Mouse (Mus musculus) limb, embryonic 13.5 days (tissue): Measurements from ENCODE around the gene Ttf2. TPM values are rescaled to one million over a fixed set of nuclear protein-coding genes. Genes with fewer than 3 reads are reported as not detected.
A peak's percentile ranks its signal among the peaks of the same experiment; 100 is the strongest.

Experiments used
- ATAC-seq: fragments of 200-750 bp; cut with Nextera tagmentation; 2 replicates; pipeline ENCODE4 v1.8.0; 2017; ENCODE audit warnings: low read depth, moderate number of reproducible peaks, moderate TSS enrichment; ENCODE audit not compliant: low FRiP score
- H3K27ac ChIP-seq: fragments of 300-500 bp; sonication (generic); 2 replicates; pipeline ENCODE4 v1.5.1; 2015; ENCODE audit warnings: inconsistent platforms, mild to moderate bottlenecking, moderate library complexity
- H3K27me3 ChIP-seq: fragments of 300-500 bp; sonication (generic); 2 replicates; pipeline ENCODE4 v1.6.1; 2015; ENCODE audit warnings: mild to moderate bottlenecking, inconsistent platforms
- H3K36me3 ChIP-seq: fragments of 300-500 bp; sonication (generic); 2 replicates; pipeline ENCODE4 v1.6.1; 2015; ENCODE audit warnings: inconsistent platforms, mild to moderate bottlenecking, moderate library complexity
- H3K4me1 ChIP-seq: fragments of 300-500 bp; sonication (generic); 2 replicates; pipeline ENCODE4 v1.6.1; 2015; ENCODE audit warnings: inconsistent platforms
- H3K4me2 ChIP-seq: fragments of 300-500 bp; sonication (generic); replicated peaks from 2 replicates; pipeline ENCODE4 v1.6.1; 2015; ENCODE audit warnings: inconsistent platforms, mild to moderate bottlenecking, moderate library complexity
- H3K4me3 ChIP-seq: fragments of 300-500 bp; sonication (generic); 2 replicates; pipeline ENCODE4 v1.5.1; 2015; ENCODE audit warnings: moderate library complexity, mild to moderate bottlenecking, inconsistent platforms
- H3K9ac ChIP-seq: fragments of 300-500 bp; sonication (generic); 2 replicates; pipeline ENCODE4 v1.6.1; 2015; ENCODE audit warnings: mild to moderate bottlenecking, inconsistent platforms
- H3K9me3 ChIP-seq: fragments of 300-500 bp; sonication (generic); 2 replicates; pipeline ENCODE4 v1.6.1; 2016; ENCODE audit warnings: inconsistent platforms
- WGBS: fragments of 180-500 bp; shearing (Covaris S2); methylation state at CpG from one replicate; pipeline ENCODE4 v1.1.7; 2015; 5-methylcytosine and 5-hydroxymethylcytosine counted together
- polyA plus RNA-seq: library from polyadenylated mRNA; unstranded; fragments of >200 nt; fragmentation: Nextera tagmentation; extraction: Ambion mirVana; gene quantifications from 2 replicates; pipeline ENCODE4 v1.2.1, GENCODE M21; 2015

Gene Ttf2
- polyA plus RNA-seq, 1 experiment from 2014 or later, result 17.5 TPM

DNA sequence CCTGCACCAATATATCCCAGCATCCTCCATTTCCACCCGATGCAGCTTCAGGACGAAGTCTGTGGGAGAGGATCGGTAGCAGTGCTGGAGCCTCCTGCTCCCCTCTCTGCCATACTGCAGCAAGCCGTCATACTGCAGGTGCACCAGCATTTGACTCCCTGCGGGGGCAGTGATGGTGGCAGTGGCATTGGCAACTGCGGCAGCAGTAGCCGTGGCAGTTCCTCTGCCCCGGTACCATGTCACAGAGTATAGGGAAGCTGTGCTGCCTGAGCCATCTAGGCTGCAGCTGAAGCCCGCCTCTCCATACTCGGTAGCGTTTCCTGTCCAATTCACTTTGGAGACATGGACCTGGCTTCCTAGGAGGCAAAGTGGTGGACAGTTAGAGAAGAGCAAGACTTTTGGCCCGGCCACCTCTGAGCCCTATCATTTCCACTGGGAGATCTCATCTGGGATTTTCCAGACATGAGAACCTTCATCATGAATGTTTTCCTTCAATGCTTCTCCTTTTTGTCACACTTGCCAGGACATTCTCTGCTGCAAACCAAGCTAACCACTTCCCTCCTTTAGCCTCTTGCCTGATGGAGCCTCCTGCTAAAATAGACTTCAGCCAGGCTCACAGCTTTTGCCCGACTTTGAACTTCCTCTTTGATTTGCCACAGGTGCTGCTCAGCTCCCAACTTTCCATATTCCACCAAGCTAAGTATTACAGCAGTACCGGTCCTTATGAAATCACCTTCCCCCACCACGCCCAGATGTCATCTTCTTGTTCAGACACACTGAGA, 34.3 kb upstream of the Ttf2 start:
- Histone ChIP-seq H3K36me3 (no peaks in the 10 kb centered on the region), H3K9ac (no peak overlapping the region), H3K4me3 (no peak overlapping the region), H3K4me2 (no peak overlapping the region), H3K4me1 (peaks cover 20% of the 10 kb centered on the region), H3K27ac (no peak overlapping the region), H3K9me3 (0 out of 2 replicates have a peak, but pooled peaks cover 3% of the 10 kb centered on the region), H3K27me3 (no peaks in the 10 kb centered on the region)
- 84% methylated on average over 15 of the region's 15 CpGs for WGBS
- ATAC-seq, result no peak

DNA sequence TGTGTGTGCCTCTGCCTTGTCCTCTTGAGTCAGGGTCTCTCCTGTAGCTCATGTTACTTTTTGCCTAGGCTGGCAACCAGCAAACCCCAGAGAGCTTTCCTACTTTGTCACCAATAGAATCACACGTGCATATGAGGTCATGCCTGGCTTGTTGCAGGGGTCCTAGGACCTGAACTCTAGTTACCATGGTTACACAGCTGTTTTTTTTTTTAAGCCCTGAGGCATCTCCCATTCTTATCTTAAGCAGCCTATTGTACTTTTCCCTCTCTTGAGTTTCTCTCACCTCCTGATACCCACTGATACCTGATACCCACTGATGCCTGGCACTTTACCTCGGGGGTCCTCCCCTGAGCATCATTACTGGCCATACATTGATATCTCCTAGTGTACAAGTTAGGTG, 30.3 kb upstream of the Ttf2 start:
- Histone ChIP-seq H3K36me3 (no peaks in the 10 kb centered on the region), H3K4me2 (no peak overlapping the region), H3K4me1 (peaks cover 5% of the 10 kb centered on the region), H3K9ac (no peak overlapping the region), H3K9me3 (no peaks in the 10 kb centered on the region), H3K27ac (no peak overlapping the region), H3K4me3 (no peak overlapping the region), H3K27me3 (no peaks in the 10 kb centered on the region)
- WGBS, result 41% methylated on average over 2 of the region's 2 CpGs
- ATAC-seq, result no peak

DNA sequence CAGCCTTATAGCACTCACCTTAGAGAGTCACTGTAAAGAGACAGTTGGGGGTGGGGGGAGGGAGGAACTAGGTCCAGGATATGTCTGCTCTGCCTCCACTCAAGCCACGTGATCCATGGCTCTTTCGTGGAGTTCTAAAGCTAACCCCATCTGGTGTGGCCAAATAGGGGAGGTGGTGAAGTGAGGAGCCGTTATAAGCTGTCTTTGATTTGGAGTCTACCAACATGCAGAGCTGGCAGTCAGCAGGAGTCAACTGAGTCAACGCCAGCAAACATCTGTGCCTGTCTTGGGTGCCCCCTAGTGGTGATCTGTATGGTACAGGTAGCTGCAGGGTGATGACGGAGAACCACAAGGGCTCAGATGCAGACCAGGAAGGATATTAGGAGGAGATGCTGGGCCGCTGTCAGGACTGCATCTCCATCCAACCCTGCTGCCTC, 29.5 kb upstream of the Ttf2 start:
- ATAC-seq, result peak; percentile 51; the same call in 1 of the 2 replicates
- H3K9me3 ChIP-seq, result no peaks in the 10 kb centered on the region

DNA sequence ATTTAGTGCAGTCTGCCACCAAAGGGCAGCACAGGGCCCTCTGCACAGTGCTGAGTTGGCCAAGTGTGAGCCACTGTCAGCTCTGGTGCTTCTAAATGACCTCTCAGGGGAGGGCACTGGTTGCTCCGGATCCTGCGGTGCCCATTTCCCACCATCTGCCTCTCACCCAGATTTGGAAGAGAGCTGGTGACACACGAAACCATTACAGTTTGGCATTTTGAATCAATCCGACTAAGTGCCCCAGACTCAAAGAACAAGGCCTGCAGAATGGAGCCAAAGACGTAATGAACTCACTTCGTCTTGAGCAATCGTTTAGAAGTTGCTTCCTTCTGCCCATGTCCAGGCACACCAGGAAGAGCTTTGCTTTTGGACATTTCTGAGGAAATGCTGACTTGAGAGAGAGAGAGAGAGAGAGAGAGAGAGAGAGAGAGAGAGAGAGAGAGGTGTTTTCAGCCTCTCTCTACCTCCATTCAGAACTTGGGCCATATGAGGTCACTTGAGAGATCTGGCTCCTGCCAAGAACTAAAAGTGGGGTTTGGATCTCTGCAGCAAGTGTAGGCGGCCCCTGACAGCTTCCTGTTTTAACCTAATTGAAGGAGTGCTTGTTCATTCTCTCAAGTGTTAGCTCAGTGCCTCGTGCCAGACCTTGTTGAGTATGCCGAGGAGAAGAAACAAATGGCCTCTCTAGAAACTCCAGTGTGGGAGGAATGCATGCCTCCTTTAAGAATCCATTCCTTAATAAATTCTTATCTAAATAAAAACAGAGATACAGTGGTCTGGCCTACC, 28.5 kb upstream of the Ttf2 start:
- H3K9ac ChIP-seq, result no peak overlapping the region
- no peak for ATAC-seq
- no peaks in the 10 kb centered on the region for H3K27me3 ChIP-seq
- H3K4me3 ChIP-seq, result no peak overlapping the region
- H3K9me3 ChIP-seq, result no peaks in the 10 kb centered on the region
- H3K36me3 ChIP-seq, result no peaks in the 10 kb centered on the region
- peaks cover 5% of the 10 kb centered on the region for H3K4me1 ChIP-seq
- no peak overlapping the region for H3K4me2 ChIP-seq
- H3K27ac ChIP-seq, result no peak overlapping the region
- WGBS, result 69% methylated on average over 10 of the region's 10 CpGs

More for the DNA sequence above, 29.5 kb upstream of the Ttf2 start:
- Histone ChIP-seq H3K4me1 (peaks cover 5% of the 10 kb centered on the region), H3K36me3 (no peaks in the 10 kb centered on the region), H3K27me3 (no peaks in the 10 kb centered on the region), H3K9ac (no peak overlapping the region), H3K4me2 (no peak overlapping the region), H3K4me3 (no peak overlapping the region), H3K27ac (no peak overlapping the region)
- 12% methylated on average over 6 of the region's 6 CpGs for WGBS

DNA sequence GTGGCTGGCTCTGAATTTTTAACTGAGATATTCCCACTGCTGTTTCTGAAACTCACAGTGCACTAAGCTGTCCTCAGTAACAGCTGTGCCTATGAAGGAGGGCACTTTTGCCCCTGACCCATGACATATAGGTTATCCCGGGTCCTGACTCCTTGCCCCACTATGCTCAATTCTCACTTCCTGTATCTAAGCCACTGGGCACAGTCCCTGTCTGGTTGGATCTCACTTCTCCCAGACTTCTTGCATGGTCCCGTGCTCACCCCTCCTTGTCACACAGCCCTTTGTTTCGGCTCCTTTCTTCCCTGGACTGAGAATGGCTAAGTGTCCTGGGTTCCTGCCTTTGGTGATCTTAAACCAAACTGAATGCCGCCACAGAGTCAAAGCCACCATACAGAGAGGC, 24.8 kb upstream of the Ttf2 start:
- no peak for ATAC-seq
- Histone ChIP-seq H3K9me3 (no peaks in the 10 kb centered on the region), H3K27me3 (no peaks in the 10 kb centered on the region), H3K27ac (no peak overlapping the region), H3K9ac (no peak overlapping the region), H3K4me3 (no peak overlapping the region), H3K36me3 (no peaks in the 10 kb centered on the region), H3K4me2 (no peak overlapping the region), H3K4me1 (peaks cover 5% of the 10 kb centered on the region)
- WGBS, result 77% methylated on average over 4 of the region's 4 CpGs

DNA sequence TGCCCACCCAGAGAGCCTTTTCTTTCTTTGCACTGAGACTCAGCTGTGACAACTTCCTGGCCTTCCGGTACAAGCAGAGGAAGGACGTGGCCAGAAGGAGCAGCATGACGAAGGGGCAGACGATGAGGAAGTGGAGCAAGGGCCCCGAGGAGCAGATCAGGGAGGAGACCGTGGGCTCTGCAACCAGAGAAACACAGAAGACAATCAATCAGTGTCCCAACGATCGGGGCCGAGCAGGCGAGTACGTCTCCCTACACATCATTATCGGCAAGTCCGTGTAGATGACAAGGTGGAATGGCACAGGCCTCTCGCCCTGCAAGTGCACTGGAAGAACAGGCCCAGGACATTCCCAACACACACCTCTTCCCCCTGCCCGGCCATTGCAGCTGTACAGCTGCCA, 24.3 kb upstream of the Ttf2 start:
- Histone ChIP-seq H3K4me2 (no peak overlapping the region), H3K27me3 (no peaks in the 10 kb centered on the region), H3K27ac (no peak overlapping the region), H3K9me3 (no peaks in the 10 kb centered on the region), H3K4me3 (no peak overlapping the region), H3K36me3 (no peaks in the 10 kb centered on the region), H3K9ac (no peak overlapping the region), H3K4me1 (peaks cover under 1% of the 10 kb centered on the region; the same call in 1 of the 2 replicates)
- ATAC-seq, result no peak
- WGBS, result 68% methylated on average over 15 of the region's 15 CpGs

DNA sequence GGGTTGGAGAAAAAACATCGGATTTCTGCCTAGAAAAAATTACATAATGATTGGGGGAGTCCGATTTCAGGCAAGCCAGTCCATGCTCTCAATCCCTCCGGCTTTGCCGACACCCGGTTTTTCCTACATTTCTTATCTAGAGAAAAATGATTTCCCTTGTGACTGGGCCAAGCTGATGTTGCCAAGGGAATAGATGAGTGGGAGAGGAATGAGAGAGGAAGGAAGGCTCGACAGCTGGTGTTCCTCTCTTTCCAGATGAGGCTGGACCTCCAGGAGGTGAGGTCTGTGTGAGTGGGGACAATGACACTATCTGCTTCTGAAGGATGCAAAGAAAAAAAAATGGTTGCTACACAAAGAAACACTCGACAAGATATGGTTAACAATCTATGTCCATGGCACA, 23.7 kb upstream of the Ttf2 start:
- Histone ChIP-seq H3K36me3 (no peaks in the 10 kb centered on the region), H3K4me3 (no peak overlapping the region), H3K9me3 (no peaks in the 10 kb centered on the region), H3K4me1 (no peaks in the 10 kb centered on the region; the same call in 1 of the 2 replicates), H3K4me2 (no peak overlapping the region), H3K27me3 (no peaks in the 10 kb centered on the region), H3K9ac (no peak overlapping the region), H3K27ac (no peak overlapping the region)
- WGBS, result 82% methylated on average over 7 of the region's 7 CpGs
- no peak for ATAC-seq

DNA sequence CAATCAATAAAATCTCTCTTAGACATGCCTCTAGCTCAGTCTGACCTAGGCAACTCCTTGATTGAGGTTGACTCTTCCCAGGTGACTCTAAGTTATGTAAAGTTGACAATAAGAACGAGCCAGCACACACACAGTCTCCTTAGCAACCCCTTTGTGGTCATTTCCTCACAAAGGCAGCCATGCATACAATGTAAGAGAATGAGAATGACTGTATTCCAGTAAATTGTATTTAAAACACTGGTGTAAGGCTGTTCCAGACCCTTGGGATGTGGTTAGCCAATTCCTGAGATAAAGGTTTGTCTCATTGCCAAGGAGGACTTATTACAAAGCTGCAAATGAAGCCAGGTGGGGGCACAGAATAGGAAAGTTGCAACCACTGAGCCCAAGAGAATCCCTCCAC, 20.8 kb upstream of the Ttf2 start:
- Histone ChIP-seq H3K36me3 (no peaks in the 10 kb centered on the region), H3K27me3 (no peaks in the 10 kb centered on the region), H3K9me3 (no peaks in the 10 kb centered on the region), H3K27ac (no peak overlapping the region), H3K4me2 (no peak overlapping the region), H3K4me3 (no peak overlapping the region), H3K4me1 (no peaks in the 10 kb centered on the region), H3K9ac (no peak overlapping the region)
- WGBS, result 66% methylated on average over 1 of the region's 1 CpGs
- ATAC-seq, result no peak

DNA sequence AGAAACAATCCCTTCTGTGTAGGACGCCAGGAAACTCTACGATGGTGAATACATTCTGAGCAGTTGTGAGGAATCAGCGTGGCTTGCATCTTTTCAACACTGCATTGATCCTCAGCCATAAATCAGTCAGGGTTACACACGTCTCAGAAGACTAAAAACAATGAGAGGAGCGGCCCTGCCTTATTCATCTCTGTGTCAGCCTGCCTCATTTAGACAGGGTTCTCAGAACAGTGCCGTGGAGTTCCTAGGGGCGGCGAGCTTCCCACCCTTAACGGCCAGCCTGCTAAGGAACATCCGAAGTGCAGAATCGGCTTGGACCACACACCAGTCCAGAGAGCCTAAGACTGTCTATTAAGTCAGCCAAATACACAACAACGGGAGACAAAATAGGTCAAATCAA, 20.0 kb upstream of the Ttf2 start:
- Histone ChIP-seq H3K4me1 (no peaks in the 10 kb centered on the region), H3K27ac (no peak overlapping the region), H3K36me3 (no peaks in the 10 kb centered on the region), H3K9me3 (no peaks in the 10 kb centered on the region), H3K27me3 (no peaks in the 10 kb centered on the region), H3K4me2 (no peak overlapping the region), H3K9ac (no peak overlapping the region), H3K4me3 (no peak overlapping the region)
- 55% methylated on average over 12 of the region's 12 CpGs for WGBS
- ATAC-seq, result no peak

DNA sequence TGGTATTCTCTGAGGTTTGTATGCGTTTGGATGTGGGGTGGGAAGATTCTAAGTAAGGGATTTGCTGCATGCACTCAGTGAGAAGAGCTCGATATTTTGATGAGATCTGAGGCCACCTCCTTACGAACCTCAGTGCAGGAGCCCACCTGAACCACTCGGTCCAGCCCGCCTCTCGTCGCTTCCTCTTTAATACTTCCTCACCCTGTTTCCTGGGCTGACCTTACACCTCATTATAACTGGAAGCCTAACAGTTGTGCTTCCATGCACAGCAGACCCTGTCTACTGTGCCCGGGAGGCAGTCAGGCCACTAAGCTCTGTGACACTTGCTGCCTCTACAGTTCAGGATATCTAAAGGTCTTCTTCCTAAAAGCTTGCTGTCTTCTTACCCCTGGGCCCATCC, 9.8 kb upstream of the Ttf2 start:
- WGBS, result 54% methylated on average over 8 of the region's 8 CpGs
- 0 out of 2 replicates have a peak, but pooled peaks cover 2% of the 10 kb centered on the region for H3K27me3 ChIP-seq
- H3K27ac ChIP-seq, result no peak overlapping the region
- H3K4me3 ChIP-seq, result no peak overlapping the region
- no peaks in the 10 kb centered on the region for H3K36me3 ChIP-seq
- no peak for ATAC-seq
- H3K9ac ChIP-seq, result no peak overlapping the region
- H3K4me2 ChIP-seq, result no peak overlapping the region
- no peaks in the 10 kb centered on the region for H3K4me1 ChIP-seq
- no peaks in the 10 kb centered on the region for H3K9me3 ChIP-seq

DNA sequence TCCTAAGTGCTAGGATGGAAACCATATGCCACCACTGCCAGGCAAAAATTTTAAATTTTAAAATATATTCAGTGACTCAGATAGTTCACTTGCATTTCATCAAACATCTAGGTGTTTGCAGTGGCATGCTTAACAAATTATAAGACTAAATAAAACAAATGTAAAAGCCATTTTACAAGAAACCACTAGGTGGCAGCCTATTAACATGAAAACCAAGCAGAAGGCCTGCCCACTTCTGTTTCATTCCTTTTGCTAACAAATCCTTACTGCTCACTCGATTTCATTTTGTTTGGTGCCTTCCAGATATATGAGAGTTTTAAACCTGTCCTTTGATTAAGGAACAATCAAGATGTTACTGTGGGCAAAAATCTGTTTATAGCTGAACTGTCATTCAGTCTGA, 4.4 kb upstream of the Ttf2 start:
- Histone ChIP-seq H3K36me3 (no peaks in the 10 kb centered on the region), H3K9ac (no peak overlapping the region), H3K4me1 (peaks cover 6% of the 10 kb centered on the region), H3K27me3 (no peaks in the 10 kb centered on the region), H3K4me2 (no peak overlapping the region), H3K4me3 (no peak overlapping the region), H3K27ac (no peak overlapping the region), H3K9me3 (no peaks in the 10 kb centered on the region)
- 2% methylated on average over 1 of the region's 1 CpGs for WGBS
- ATAC-seq, result no peak

DNA sequence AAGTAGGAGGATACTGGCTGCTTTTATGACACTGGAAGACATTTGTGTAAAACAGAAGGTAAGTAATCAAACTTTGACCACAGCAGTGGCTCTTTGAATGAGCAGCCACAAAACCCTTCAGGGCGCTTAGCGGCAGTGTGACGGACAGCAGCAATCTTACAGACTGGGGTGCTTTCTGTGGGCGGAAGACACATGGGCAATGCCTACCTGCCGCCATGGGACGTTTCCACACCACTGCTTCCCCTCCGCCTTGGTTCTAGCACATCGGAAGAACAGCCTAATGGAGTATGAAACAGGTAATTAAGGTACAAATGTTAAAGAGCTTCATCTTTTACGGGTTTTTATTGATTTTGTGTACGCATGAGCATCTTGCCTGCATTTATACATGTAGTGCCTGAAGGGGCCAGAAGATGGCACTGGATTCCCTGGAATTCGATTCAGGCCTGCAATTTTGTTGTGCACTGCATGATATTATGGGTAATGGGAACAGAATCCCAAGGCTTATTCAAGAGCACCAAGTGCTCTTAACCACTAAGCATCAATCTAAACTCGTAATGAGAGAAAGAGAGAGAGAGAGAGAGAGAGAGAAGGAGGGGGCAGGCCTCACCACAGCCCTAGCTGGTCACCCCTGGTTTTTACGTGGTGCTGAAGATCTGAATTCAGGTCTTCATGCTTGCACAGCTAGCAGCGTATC, 5.5 kb downstream of the Ttf2 start:
- Histone ChIP-seq H3K4me1 (peaks cover 4% of the 10 kb centered on the region), H3K27ac (no peak overlapping the region), H3K4me3 (no peak overlapping the region), H3K27me3 (no peaks in the 10 kb centered on the region), H3K9ac (no peak overlapping the region; the same call in 1 of the 2 replicates), H3K36me3 (peaks cover 41% of the 10 kb centered on the region), H3K4me2 (no peak overlapping the region), H3K9me3 (no peaks in the 10 kb centered on the region)
- 78% methylated on average over 14 of the region's 14 CpGs for WGBS
- no peak for ATAC-seq
